Mouse (Mus musculus) MEL (cell line): ENCODE data around the gene Haao. TPM values are rescaled to one million over a fixed set of nuclear protein-coding genes. Genes with fewer than 3 reads are reported as not detected.

ENCODE experiments used
- DNase-seq: peaks from one replicate; pipeline ENCODE4 v3.0.0; 2011; ENCODE audit warnings: low read depth, low spot score
- H3K27ac ChIP-seq: 2 replicates; pipeline ENCODE4 v1.5.1; 2012; ENCODE audit warnings: low read depth, mild to moderate bottlenecking, control low read depth, low read length, moderate library complexity; ENCODE audit not compliant: control insufficient read depth
- H3K27me3 ChIP-seq, 2 experiments: fragments of 150-350 bp in 1 of 2; sonication (generic) in 1 of 2; 2 replicates each; pipeline ENCODE4 v1.6.1; 2012; ENCODE audit warnings: low read length in 2 of 2, mild to moderate bottlenecking in 2 of 2, improper control_type of control experiment in 1 of 2, moderate library complexity in 1 of 2; ENCODE audit not compliant: insufficient read depth in 2 of 2, control insufficient read depth in 1 of 2
- H3K36me3 ChIP-seq, 2 experiments: 2 replicates each; pipeline ENCODE4 v1.6.1; 2012 to 2014; ENCODE audit warnings: low read length in 2 of 2, improper control_type of control experiment in 1 of 2, inconsistent platforms in 1 of 2, mild to moderate bottlenecking in 1 of 2; ENCODE audit not compliant: insufficient read depth in 2 of 2, control insufficient read depth in 1 of 2
- H3K4me1 ChIP-seq, 2 experiments: fragments of 150-350 bp in 1 of 2; sonication (generic) in 1 of 2; 2 replicates each; pipeline ENCODE4 v1.6.1; 2012; ENCODE audit warnings: low read length in 2 of 2, improper control_type of control experiment in 1 of 2, mild to moderate bottlenecking in 1 of 2; ENCODE audit not compliant: insufficient read depth in 2 of 2, control insufficient read depth in 1 of 2
- H3K4me3 ChIP-seq, 2 experiments: fragments of 150-350 bp in 1 of 2; sonication (generic) in 1 of 2; 2 replicates each; pipeline ENCODE4 v1.5.1; 2012; ENCODE audit warnings: low read depth in 2 of 2, low read length in 2 of 2, mild to moderate bottlenecking in 2 of 2, moderate library complexity in 2 of 2, control low read depth in 1 of 2, improper control_type of control experiment in 1 of 2; ENCODE audit not compliant: control insufficient read depth in 1 of 2, insufficient read depth in 1 of 2
- H3K79me2 ChIP-seq: 2 replicates; pipeline ENCODE4 v1.6.1; 2012; ENCODE audit warnings: mild to moderate bottlenecking, low read length, moderate library complexity; ENCODE audit not compliant: control insufficient read depth, poor library complexity, insufficient read depth
- H3K9ac ChIP-seq: 2 replicates; pipeline ENCODE4 v1.6.1; 2012; ENCODE audit warnings: low read depth, mild to moderate bottlenecking, control low read depth, low read length, moderate library complexity; ENCODE audit not compliant: control insufficient read depth, poor library complexity, severe bottlenecking
- H3K9me3 ChIP-seq: fragments of 150-350 bp; sonication (generic); replicated peaks from 2 replicates; pipeline ENCODE4 v1.6.1; 2012; ENCODE audit warnings: mild to moderate bottlenecking, low read length, improper control_type of control experiment, moderate library complexity; ENCODE audit not compliant: insufficient read depth
- CHD1 ChIP-seq: IDR thresholded peaks from 2 replicates; pipeline ENCODE4 v1.6.1; 2012; ENCODE audit warnings: low read depth, mild to moderate bottlenecking, inconsistent platforms, low read length, improper control_type of control experiment
- EP300 ChIP-seq, 2 experiments: IDR thresholded peaks; 2 replicates each; pipeline ENCODE4 v1.6.1; 2011; ENCODE audit warnings: improper control_type of control experiment in 2 of 2, low read length in 2 of 2, low read depth in 1 of 2, mild to moderate bottlenecking in 1 of 2
- ETS1 ChIP-seq: IDR thresholded peaks from 2 replicates; pipeline ENCODE4 v1.6.1; 2012; ENCODE audit warnings: low read depth, mild to moderate bottlenecking, inconsistent platforms, low read length, improper control_type of control experiment, moderate library complexity
- JUND ChIP-seq: IDR thresholded peaks from 2 replicates; pipeline ENCODE4 v1.6.1; 2011; ENCODE audit warnings: low read depth, mild to moderate bottlenecking, improper control_type of control experiment, low read length
- MAFK ChIP-seq: IDR thresholded peaks from 2 replicates; pipeline ENCODE4 v1.6.1; 2011; ENCODE audit warnings: low read depth, mild to moderate bottlenecking, low read length, improper control_type of control experiment, borderline replicate concordance
- MAZ ChIP-seq: IDR thresholded peaks from 2 replicates; pipeline ENCODE4 v1.6.1; 2012; ENCODE audit warnings: low read depth, mild to moderate bottlenecking, inconsistent platforms, low read length, improper control_type of control experiment
- NELFE ChIP-seq: IDR thresholded peaks from 2 replicates; pipeline ENCODE4 v1.6.1; 2011; ENCODE audit warnings: low read depth, low read length, improper control_type of control experiment
- POLR2AphosphoS2 ChIP-seq: IDR thresholded peaks from 2 replicates; pipeline ENCODE4 v1.6.1; 2011; ENCODE audit warnings: low read length, improper control_type of control experiment
- SIN3A ChIP-seq: IDR thresholded peaks from 2 replicates; pipeline ENCODE4 v1.6.1; 2012; ENCODE audit warnings: low read length, improper control_type of control experiment, inconsistent platforms
- TAL1 ChIP-seq: IDR thresholded peaks from 2 replicates; pipeline ENCODE4 v1.6.1; 2012; ENCODE audit warnings: mild to moderate bottlenecking, inconsistent platforms, low read length, moderate library complexity, mixed read lengths
- TBP ChIP-seq: IDR thresholded peaks from 2 replicates; pipeline ENCODE4 v1.8.0; 2011; ENCODE audit warnings: low read depth, low read length, improper control_type of control experiment
- UBTF ChIP-seq: IDR thresholded peaks from 2 replicates; pipeline ENCODE4 v1.6.1; 2012; ENCODE audit warnings: low read depth, mild to moderate bottlenecking, inconsistent platforms, low read length, improper control_type of control experiment, moderate library complexity, borderline replicate concordance; ENCODE audit not compliant: insufficient read depth
- USF2 ChIP-seq, 2 experiments: IDR thresholded peaks; 2 replicates each; pipeline ENCODE4 v1.6.1; 2011 to 2012; ENCODE audit warnings: improper control_type of control experiment in 2 of 2, low read length in 2 of 2, borderline replicate concordance in 1 of 2, inconsistent platforms in 1 of 2, low read depth in 1 of 2, mild to moderate bottlenecking in 1 of 2; ENCODE audit not compliant: insufficient read depth in 1 of 2
- ZMIZ1 ChIP-seq: IDR thresholded peaks from 2 replicates; pipeline ENCODE4 v1.6.1; 2012; ENCODE audit warnings: low read depth, mild to moderate bottlenecking, inconsistent platforms, low read length, improper control_type of control experiment, moderate library complexity
- ZNF384 ChIP-seq: IDR thresholded peaks from 2 replicates; pipeline ENCODE4 v1.6.1; 2012; ENCODE audit warnings: low read depth, mild to moderate bottlenecking, inconsistent platforms, low read length, improper control_type of control experiment
- polyA plus RNA-seq, 2 experiments: library from polyadenylated mRNA; stranded (reverse) in 1 of 2; unstranded in 1 of 2; fragments of >175 nt in 1 of 2; fragments of >200 nt in 1 of 2; gene quantifications; 2 replicates each; pipeline versions ENCODE4 v1.2.1 to v1.2.4; 2012; ENCODE audit warnings: low replicate concordance in 2 of 2, low read depth in 1 of 2; ENCODE audit not compliant: insufficient read length in 2 of 2, insufficient read depth in 1 of 2, missing spikeins in 1 of 2
- total RNA-seq: library from RNA; depleted of rRNA; stranded (reverse); fragments of 300-350 nt; gene quantifications from 2 replicates; pipeline ENCODE4 v1.2.3, GENCODE M21; 2012

Haao gene
- total and polyA plus RNA-seq, 3 experiments: 1.5 to 2.8 TPM; not detected in 1

GRCm38 (mm10) chr17:83836048-83836447, 11.7 kb downstream of the Haao start:
- Histone ChIP-seq H3K4me1 (peaks cover 0 to 4% of the 10 kb centered on the region in 2 experiments; a peak in 1 of 4 replicates), H3K9ac (no peak overlapping the region), H3K27me3 (no peaks in the 10 kb centered on the region), H3K27ac (no peak overlapping the region), H3K36me3 (no peaks in the 10 kb centered on the region), H3K9me3 (no peaks in the 10 kb centered on the region), H3K4me3 (no peak overlapping the region), H3K79me2 (no peaks in the 10 kb centered on the region)
- TF ChIP-seq USF2 (IDR thresholded peaks at IDR 0.05; ENCODE audit: borderline replicate concordance in 1 of 2, insufficient read depth in 1 of 2, low read depth in 1 of 2, low read length in 2 of 2): no peak
- TF ChIP-seq CHD1: no peak
- TF ChIP-seq ETS1: no peak
- no peak for TF ChIP-seq ZMIZ1
- no peak for TF ChIP-seq ZNF384
- TF ChIP-seq MAZ: no peak
- no peak for TF ChIP-seq UBTF
- TF ChIP-seq TAL1: no peak
- DNase-seq: no peak

DNA sequence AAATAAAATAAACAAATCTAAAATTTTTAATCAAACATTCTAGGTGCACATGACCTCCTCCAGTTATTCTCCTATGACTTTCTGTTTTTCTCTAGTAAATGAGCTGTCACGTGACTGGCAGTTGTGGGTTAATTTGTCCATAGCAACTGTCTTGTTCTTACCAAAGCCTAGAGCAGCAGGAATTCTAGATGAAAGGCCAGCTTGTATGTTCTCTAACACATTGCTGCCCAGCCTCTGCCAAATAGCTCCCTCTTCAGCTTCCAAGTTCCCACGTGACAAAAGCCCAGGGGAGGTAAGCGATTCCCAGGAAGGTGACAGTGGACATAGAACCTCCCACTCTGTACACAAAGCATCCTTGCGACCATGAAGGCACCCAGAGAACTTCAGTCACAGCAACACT, 13.6 kb downstream of the Haao start:
- H3K36me3 ChIP-seq: no peaks in the 10 kb centered on the region
- no peak overlapping the region for H3K27ac ChIP-seq
- H3K4me1 ChIP-seq: peaks cover 2 to 17% of the 10 kb centered on the region in 2 experiments; a peak in 3 of 4 replicates
- no peak overlapping the region for H3K4me3 ChIP-seq
- TF ChIP-seq NELFE: no peak
- no peak for TF ChIP-seq POLR2AphosphoS2
- H3K79me2 ChIP-seq: no peaks in the 10 kb centered on the region
- H3K9me3 ChIP-seq: no peaks in the 10 kb centered on the region
- no peak overlapping the region for H3K9ac ChIP-seq
- DNase-seq: no peak
- H3K27me3 ChIP-seq: no peaks in the 10 kb centered on the region

- peak overlapping the region; percentile 58 for H3K27ac ChIP-seq
- peaks cover 2 to 17% of the 10 kb centered on the region in 2 experiments; a peak in 3 of 4 replicates for H3K4me1 ChIP-seq
Measured at GRCm38 (mm10) chr17:83830616-83831292, 17.0 kb downstream of the Haao start.

More at GRCm38 (mm10) chr17:83830616-83831292, 17.0 kb downstream of the Haao start:
- Histone ChIP-seq H3K4me3 (no peak overlapping the region), H3K27me3 (no peaks in the 10 kb centered on the region), H3K9me3 (no peaks in the 10 kb centered on the region), H3K36me3 (no peaks in the 10 kb centered on the region), H3K79me2 (no peaks in the 10 kb centered on the region), H3K9ac (peak overlapping the region; percentile 28)
- peak; percentile 86 for DNase-seq
- TF ChIP-seq MAFK (no peak), SIN3A (no peak), EP300 (IDR thresholded peaks at IDR 0.05; ENCODE audit: low read depth in 1 of 2, low read length in 2 of 2) (peak in 1 of 2 experiments; percentile 44; a peak in 1 of 4 replicates), TBP (0 out of 2 replicates have a peak, but pooled peaks have one; percentile 13), JUND (peak; percentile 76; the same call in 1 of the 2 replicates)
